Mouse (Mus musculus): ENCODE data around the gene Clca3a1. TPM values are rescaled to one million over a fixed set of nuclear protein-coding genes. Genes with fewer than 3 reads are reported as not detected.
"Not testable (repeated sequence)": the region's sequence is repeated elsewhere in the genome, so short reads cannot be mapped to it uniquely, and the experiment has no call there.

Clca3a1 gene
- 1.5 and 1.6 TPM in 2 replicates for polyA plus RNA-seq (2012; rRNA removed)

DNA sequence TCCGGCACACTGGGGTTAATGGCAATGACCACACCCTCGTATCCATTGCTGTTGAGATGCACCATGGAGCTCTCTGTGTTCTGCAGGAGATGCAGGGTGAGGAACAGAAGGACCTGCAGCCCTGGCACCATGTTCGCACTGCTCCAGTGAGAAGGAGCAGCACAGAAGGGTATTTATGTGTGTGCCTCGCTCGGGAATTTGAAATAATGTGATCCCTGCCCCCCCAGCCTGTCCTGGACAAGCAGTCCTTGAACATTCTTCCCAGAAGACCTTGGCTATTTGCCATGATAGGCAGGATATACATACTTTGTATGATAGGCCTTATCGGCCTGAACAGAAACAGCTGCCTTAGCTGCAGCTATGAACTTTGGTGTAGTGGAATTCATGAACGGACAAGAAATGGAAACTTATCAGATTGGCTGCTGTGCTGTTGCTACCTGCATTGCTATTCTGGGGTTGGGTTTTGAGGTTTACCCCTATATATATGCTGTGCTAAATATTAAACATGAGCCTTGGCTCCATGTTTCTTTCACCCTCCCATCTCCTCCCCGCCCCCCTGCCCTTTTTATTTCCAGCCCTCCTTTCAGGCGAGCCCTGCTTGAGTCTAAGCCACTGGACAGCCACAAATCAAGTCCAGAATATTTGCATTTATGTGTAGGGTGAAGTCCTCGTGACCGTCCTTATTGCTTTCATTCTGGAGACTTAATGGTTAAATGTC lies at the start of gene Clca3a1:
Clca3a1 (minus strand) TSS at position 386 of the 718 bp plus-strand sequence.
- no peaks in the 10 kb centered on the region; the same call in 1 of the 2 replicates for H3K4me1 ChIP-seq (ENCODE audit: control insufficient read depth, insufficient read depth, low read length)

DNA sequence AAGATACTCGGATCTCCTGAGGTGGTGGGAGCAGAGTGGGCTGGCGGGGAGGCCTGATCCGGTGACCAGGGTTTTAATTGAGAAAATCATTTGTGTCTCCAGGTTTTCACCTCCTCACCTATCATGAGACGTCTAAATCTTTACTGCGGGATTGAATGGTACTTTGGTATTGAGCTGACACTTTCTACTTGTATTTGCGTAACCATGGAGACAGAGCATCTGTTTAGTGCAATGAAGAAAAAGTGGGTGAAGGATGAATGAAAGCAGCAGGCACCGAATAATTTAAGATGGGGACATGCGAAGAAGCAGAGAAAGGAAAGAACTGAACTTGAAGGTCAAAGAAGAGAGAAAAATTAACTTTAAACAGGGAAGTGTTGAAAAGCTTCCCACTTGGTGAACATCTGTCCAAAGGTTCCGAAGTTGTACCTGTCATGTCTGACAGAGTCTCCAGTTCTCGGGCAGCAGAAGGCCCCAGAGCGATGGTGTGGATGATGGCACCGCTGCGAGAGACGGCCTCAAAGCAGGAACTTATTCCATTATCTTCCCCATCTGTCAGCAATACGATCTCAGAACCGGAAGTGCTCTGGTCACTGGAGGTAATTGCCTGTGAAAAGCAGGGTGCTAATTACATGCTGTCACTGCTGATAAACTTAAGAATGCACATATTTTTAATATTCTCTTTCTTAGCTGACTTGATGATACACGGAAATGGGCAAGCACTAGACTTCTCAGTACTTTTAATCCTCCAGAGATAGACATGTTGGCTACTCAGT lies 47.6 kb upstream of the Clca3a1 start:
- H3K27me3 ChIP-seq (ENCODE audit: control insufficient read depth, insufficient read depth, low read length); H3K27ac ChIP-seq (ENCODE audit: control insufficient read depth, insufficient read depth, low read depth, low read length); H3K36me3 ChIP-seq (ENCODE audit: control insufficient read depth, insufficient read depth, low read length); H3K4me3 ChIP-seq (ENCODE audit: control insufficient read depth, low read depth, low read length); H3K4me1 ChIP-seq (ENCODE audit: control insufficient read depth, insufficient read depth, low read length): not testable (repeated sequence)

More for the DNA sequence above, at the start of gene Clca3a1:
- H3K27ac ChIP-seq (ENCODE audit: control insufficient read depth, insufficient read depth, low read depth, low read length): no peak within 1 kb of the TSS
- no peaks in the 10 kb centered on the region for H3K27me3 ChIP-seq (ENCODE audit: control insufficient read depth, insufficient read depth, low read length)
- no peak within 1 kb of the TSS for H3K4me3 ChIP-seq (ENCODE audit: control insufficient read depth, low read depth, low read length)
- no peaks in the 10 kb centered on the region for H3K36me3 ChIP-seq (ENCODE audit: control insufficient read depth, insufficient read depth, low read length)
- TF ChIP-seq POLR2A (IDR thresholded peaks at IDR 0.05; ENCODE audit: control insufficient read depth, low read depth, low read length) (no peak), CTCF (IDR thresholded peaks at IDR 0.05; ENCODE audit: control insufficient read depth, insufficient read depth, insufficient replicate concordance, low read depth, low read length) (no peak)

DNA sequence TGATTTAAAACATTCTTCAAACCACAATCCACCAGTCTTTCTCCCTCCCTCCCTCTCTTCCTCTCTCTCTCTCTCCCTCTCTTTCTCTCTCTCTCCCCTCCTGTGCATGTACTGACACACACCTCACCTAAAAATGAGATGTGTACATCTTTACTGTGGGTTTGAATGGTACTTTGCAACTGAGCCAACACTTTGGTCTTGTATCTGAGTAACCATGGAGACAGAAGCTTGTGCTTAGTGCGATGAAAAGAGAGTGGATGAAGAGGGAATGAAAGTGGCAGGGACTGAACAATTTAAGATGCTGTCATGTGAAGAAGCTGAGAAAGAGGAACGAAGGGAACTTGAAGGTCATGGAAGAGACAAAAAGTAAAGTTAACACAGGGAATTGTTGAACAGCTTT lies 45.8 kb upstream of the Clca3a1 start:
- H3K36me3 ChIP-seq (ENCODE audit: control insufficient read depth, insufficient read depth, low read length); H3K4me1 ChIP-seq (ENCODE audit: control insufficient read depth, insufficient read depth, low read length): not testable (repeated sequence)

DNA sequence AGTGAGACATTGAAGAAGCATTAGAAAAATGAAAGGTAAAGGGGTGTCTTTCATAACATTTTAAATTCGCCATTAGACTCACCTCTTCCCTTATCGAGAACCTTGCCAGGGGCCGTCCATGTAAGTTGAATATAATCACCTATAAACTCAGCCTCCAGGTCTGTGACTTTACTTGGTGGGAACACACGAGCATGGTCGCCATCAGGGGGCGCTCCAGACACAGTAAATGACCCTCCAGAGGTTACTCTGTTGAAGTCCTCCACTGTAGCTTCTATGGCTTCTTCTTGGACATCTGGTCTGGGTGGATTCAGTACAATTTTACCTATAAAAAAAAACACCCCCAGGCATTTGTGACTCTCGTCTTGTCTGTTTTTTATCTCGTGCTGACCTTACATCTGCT lies 41.1 kb upstream of the Clca3a1 start:
- no peaks in the 10 kb centered on the region for H3K36me3 ChIP-seq (ENCODE audit: control insufficient read depth, insufficient read depth, low read length)
- no peak overlapping the region for H3K27ac ChIP-seq (ENCODE audit: control insufficient read depth, insufficient read depth, low read depth, low read length)
- no peak overlapping the region for H3K4me3 ChIP-seq (ENCODE audit: control insufficient read depth, low read depth, low read length)
- TF ChIP-seq POLR2A (IDR thresholded peaks at IDR 0.05; ENCODE audit: control insufficient read depth, low read depth, low read length): no peak
- peak; percentile 1; the same call in 1 of the 2 replicates for TF ChIP-seq CTCF (IDR thresholded peaks at IDR 0.05; ENCODE audit: control insufficient read depth, insufficient read depth, insufficient replicate concordance, low read depth, low read length)
- H3K4me1 ChIP-seq (ENCODE audit: control insufficient read depth, insufficient read depth, low read length): no peaks in the 10 kb centered on the region
- no peaks in the 10 kb centered on the region for H3K27me3 ChIP-seq (ENCODE audit: control insufficient read depth, insufficient read depth, low read length)

More for the DNA sequence above, 45.8 kb upstream of the Clca3a1 start:
- not testable (repeated sequence) for H3K27me3 ChIP-seq (ENCODE audit: control insufficient read depth, insufficient read depth, low read length); H3K4me3 ChIP-seq (ENCODE audit: control insufficient read depth, low read depth, low read length); H3K27ac ChIP-seq (ENCODE audit: control insufficient read depth, insufficient read depth, low read depth, low read length)

DNA sequence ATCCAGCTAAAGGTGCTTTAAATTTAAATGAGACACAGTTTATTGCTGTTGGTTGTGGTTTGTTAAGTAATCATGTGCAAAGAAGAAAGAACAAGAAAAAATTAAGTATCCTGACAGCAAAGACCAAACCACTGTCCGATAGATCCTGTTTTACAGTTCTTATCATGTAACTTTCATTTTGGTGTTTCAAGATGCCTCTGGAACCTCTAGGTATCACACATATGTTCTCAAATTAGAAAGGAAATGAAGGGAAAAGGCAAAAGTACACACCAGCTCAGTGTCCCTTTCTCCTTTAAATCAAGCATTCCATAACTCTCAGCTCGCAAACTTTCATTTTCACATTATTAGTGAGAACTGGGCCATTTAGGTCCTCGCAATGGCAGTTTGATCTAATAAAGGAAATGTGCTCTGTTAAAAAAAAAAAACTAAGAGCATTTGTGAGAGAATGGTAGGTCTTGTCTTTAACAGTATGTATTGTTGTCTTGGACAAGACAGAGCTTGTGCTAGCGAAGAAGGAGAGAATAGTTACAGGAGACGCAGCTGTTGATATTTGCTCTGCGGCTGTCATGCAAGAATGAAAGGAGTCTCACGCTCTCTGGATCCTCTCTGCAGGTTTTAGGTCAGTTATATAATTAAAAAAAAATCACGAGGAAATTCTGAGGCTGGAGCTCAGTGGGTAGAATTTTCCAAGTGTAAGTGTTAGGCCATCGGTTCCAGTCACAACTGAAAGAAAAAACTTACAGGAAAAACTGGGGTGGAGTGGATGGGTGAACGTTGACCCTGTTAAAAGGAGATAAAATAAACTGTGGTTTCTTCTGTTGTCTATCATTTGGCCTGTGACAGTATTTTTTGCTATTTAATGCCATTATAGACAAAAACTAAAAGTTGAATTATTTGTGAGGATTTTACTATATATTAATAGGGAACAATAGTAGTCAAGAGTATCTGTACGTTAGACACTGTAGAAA lies 24.7 kb upstream of the Clca3a1 start:
- H3K4me3 ChIP-seq (ENCODE audit: control insufficient read depth, low read depth, low read length): no peak overlapping the region
- TF ChIP-seq CTCF (IDR thresholded peaks at IDR 0.05; ENCODE audit: control insufficient read depth, insufficient read depth, insufficient replicate concordance, low read depth, low read length) (no peak), POLR2A (IDR thresholded peaks at IDR 0.05; ENCODE audit: control insufficient read depth, low read depth, low read length) (no peak)
- H3K27me3 ChIP-seq (ENCODE audit: control insufficient read depth, insufficient read depth, low read length): no peaks in the 10 kb centered on the region
- H3K27ac ChIP-seq (ENCODE audit: control insufficient read depth, insufficient read depth, low read depth, low read length): no peak overlapping the region
- no peaks in the 10 kb centered on the region for H3K4me1 ChIP-seq (ENCODE audit: control insufficient read depth, insufficient read depth, low read length)
- no peaks in the 10 kb centered on the region for H3K36me3 ChIP-seq (ENCODE audit: control insufficient read depth, insufficient read depth, low read length)

DNA sequence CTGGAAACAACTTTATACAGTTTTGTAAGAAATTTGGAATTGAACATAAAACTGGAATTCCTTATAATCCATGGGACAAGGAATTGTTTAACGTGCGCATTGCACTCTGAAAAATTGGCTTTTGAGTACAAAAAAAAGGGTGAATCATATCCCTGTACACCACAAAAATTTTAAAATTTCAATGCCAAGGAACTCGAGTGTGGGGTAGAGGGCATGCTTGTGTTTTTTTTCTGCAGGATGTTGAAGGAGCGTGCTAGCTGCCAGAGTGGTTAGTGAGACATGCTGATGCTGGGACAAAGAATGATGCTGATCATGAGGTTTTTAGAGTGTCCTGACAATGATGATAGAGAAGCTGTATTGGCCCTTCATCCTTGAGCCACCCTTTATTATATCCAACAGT lies 4.4 kb upstream of the Clca3a1 start:
- no peak overlapping the region for H3K4me3 ChIP-seq (ENCODE audit: control insufficient read depth, low read depth, low read length)
- no peak overlapping the region for H3K27ac ChIP-seq (ENCODE audit: control insufficient read depth, insufficient read depth, low read depth, low read length)
- H3K27me3 ChIP-seq (ENCODE audit: control insufficient read depth, insufficient read depth, low read length): no peaks in the 10 kb centered on the region
- no peaks in the 10 kb centered on the region for H3K36me3 ChIP-seq (ENCODE audit: control insufficient read depth, insufficient read depth, low read length)
- TF ChIP-seq POLR2A (IDR thresholded peaks at IDR 0.05; ENCODE audit: control insufficient read depth, low read depth, low read length): no peak
- no peak for TF ChIP-seq CTCF (IDR thresholded peaks at IDR 0.05; ENCODE audit: control insufficient read depth, insufficient read depth, insufficient replicate concordance, low read depth, low read length)
- no peaks in the 10 kb centered on the region; the same call in 1 of the 2 replicates for H3K4me1 ChIP-seq (ENCODE audit: control insufficient read depth, insufficient read depth, low read length)

DNA sequence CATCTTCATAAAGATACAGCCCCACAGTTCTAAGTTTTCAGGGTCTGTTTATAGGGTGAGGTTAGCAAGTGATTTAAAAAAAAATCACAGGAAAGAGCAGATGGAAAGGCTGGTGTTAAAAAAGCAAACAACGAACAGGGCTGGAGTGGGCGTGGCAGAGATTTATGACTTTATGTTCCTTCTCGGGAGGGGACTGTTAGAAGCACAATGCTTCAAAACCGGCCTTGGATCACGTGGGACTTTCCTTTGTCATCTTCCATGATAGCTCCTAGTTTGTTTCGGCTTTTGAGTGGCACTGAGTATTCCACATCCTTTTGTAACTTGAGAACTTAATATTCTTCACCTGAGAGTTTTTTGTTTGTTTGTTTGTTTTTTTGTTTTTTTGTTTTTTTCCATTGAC lies 677 bp upstream of the Clca3a1 start:
- H3K4me1 ChIP-seq (ENCODE audit: control insufficient read depth, insufficient read depth, low read length): no peaks in the 10 kb centered on the region; the same call in 1 of the 2 replicates
- H3K27me3 ChIP-seq (ENCODE audit: control insufficient read depth, insufficient read depth, low read length): no peaks in the 10 kb centered on the region
- no peaks in the 10 kb centered on the region for H3K36me3 ChIP-seq (ENCODE audit: control insufficient read depth, insufficient read depth, low read length)
- TF ChIP-seq POLR2A (IDR thresholded peaks at IDR 0.05; ENCODE audit: control insufficient read depth, low read depth, low read length): no peak
- no peak for TF ChIP-seq CTCF (IDR thresholded peaks at IDR 0.05; ENCODE audit: control insufficient read depth, insufficient read depth, insufficient replicate concordance, low read depth, low read length)
- H3K4me3 ChIP-seq (ENCODE audit: control insufficient read depth, low read depth, low read length): no peak overlapping the region
- H3K27ac ChIP-seq (ENCODE audit: control insufficient read depth, insufficient read depth, low read depth, low read length): no peak overlapping the region

All from testis, adult 2 months (tissue).